Mouse (Mus musculus): ENCODE measurements around the gene Pik3r1.

Gene Pik3r1

GRCm38 (mm10) chr13:101712099-101712498, 55.9 kb downstream of the Pik3r1 start:
- DNase-seq (ENCODE audit: low spot score in 2 of 2): no peak

DNA sequence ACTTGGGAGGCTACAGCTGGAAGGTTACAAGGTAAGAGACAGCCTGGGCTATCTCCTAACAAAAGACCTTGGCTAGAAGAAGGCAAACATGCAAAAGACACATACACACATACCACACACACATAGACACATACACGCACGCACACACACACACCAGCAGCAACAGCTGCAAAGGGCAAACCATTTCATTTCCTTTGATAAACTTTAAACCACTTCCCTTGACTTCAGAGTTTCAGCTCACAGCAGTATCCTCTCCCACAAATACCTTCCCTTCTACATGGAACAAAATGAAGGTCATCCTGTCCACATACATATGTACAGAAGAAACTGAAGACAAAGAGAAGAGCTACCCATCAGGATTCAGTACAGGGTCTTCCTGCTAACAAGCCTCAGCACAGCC, 56.7 kb downstream of the Pik3r1 start:
- no peak for DNase-seq (ENCODE audit: low spot score in 2 of 2)

GRCm38 (mm10) chr13:101709788-101710187, 58.2 kb downstream of the Pik3r1 start:
- no peak for DNase-seq (ENCODE audit: low spot score in 2 of 2)

DNA sequence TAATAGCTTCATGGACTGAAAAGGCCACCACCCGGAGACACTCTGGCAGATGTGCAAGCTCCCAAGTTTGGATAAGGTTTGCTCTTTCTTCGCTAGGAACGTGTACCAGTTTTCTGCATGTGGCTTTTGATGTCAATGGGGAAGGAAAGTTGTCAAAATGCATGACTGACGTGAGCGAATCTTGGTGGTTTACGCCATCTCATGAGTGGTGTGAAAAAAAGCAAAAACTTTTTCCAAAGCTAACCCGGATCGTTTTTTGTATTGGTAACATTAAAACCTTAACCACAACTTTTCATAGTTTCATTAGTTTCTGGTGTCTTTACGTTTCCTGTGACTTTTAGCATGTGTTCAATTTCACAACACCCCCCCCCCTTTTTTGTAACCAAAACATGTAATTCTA, 60.8 kb downstream of the Pik3r1 start:
- no peak for DNase-seq (ENCODE audit: low spot score in 2 of 2)

DNA sequence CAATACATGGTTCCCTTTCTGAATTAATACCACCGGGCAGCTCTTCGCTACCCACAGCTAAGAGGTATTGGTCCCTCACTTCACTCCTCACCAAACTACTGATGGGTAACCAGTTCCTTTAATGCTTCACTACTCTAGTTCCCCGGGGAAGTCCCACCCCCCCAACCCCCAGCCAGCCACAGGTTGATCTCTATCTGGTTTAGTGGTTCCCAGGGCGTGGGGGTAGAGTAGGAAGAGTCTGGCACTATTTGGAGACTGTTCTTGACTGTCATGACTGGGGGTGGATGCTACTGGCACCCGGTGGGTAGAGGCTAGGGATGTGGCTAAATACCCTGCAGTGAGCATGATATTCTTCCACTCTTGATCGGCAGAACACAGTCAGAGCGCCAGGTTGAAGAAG, 61.6 kb downstream of the Pik3r1 start:
- no peak for DNase-seq (ENCODE audit: low spot score in 2 of 2)

GRCm38 (mm10) chr13:101702096-101702775, 65.8 kb downstream of the Pik3r1 start:
- no peak for DNase-seq (ENCODE audit: low spot score in 2 of 2)

DNA sequence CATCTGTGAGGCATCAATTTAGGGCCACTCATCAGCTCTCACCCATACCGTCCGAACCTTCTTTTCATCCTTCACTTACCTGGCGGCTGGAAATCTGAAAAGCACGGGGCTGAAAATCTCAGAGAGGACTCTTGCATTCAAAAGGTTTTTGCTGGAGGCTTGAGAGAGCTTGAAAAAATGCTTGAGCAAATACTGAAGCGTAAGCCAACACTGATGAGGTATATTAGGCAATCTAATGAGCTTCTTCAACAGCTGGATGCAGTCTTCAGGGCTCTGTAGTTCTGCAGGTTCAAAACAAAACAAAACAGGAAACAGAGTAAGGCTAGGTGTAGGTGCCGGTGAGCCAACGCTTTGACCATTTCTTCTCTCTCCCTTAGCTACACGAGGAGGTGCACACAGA, 66.4 kb downstream of the Pik3r1 start:
- no peak for DNase-seq (ENCODE audit: low spot score in 2 of 2)

- DNase-seq (ENCODE audit: low spot score in 2 of 2): no peak
These were observed 68.3 kb downstream of the Pik3r1 start for GRCm38 (mm10) chr13:101699742-101700141.

- no peak for DNase-seq (ENCODE audit: low spot score in 2 of 2)
These were observed 70.1 kb downstream of the Pik3r1 start for GRCm38 (mm10) chr13:101697966-101698365.

DNA sequence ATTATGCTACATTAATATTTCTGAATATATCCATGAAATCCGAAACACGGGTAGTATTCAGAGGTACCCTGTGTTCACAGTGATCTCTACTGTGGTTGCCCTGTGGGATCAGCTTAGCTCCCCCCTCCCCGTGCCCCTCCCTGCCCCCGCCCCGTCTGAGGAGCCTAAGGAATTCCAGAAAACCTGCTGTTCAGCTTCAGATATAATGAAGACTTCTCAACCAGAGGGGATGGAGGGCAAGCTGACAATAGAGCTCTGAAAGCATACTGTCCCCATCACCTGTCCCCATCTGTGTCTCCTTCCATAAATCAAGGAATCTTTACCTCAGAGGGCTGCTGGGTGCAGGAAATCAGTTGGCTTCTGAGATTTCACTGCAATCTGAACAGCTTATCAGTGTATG, 70.6 kb downstream of the Pik3r1 start:
- DNase-seq (ENCODE audit: low spot score in 2 of 2): no peak

DNA sequence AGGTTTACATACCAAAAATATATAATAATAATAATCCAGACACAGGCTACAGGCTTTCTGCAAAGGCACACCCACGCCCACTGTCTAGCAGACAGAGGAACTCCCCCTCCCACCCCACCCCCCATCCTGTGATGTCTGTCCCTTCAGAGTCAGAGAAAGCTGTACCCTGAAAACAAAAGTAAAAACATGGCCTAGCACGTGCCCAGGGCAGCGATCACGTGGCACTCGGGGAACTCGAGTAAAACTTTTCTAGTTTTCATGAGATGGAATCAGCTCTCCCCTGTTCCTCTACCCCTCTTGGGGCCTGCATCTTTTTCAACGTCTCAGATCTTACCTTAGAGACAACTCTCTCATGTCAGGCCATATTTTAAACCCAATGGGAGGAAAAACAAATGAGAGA, 71.2 kb downstream of the Pik3r1 start:
- peak in 1 of 2 experiments; percentile 23 for DNase-seq (ENCODE audit: low spot score in 2 of 2)

GRCm38 (mm10) chr13:101696316-101696715, 71.7 kb downstream of the Pik3r1 start:
- peak; percentile 33 to 34 for DNase-seq (ENCODE audit: low spot score in 2 of 2)

DNA sequence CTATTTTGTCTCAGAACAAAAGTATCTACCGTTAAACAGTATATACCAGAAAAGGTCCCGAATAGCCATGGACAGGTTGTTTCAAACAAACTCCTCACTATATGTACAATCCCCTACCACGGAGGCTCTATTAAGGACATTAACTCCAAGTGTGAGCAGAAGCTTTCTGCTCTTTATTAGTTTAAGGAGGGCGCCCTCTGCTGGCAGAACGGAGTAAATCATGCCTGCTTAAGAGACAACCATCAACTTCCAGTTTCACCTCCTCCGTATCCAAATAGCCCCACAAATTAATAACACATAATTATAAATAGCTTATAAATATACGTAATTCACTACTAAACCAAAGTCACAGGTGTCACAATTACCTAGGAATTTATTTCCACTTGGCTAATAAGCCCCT, 72.1 kb downstream of the Pik3r1 start:
- peak; percentile 58 to 87 for DNase-seq (ENCODE audit: low spot score in 2 of 2)

GRCm38 (mm10) chr13:101694496-101695251, 73.3 kb downstream of the Pik3r1 start:
- peak; percentile 29 to 51 for DNase-seq (ENCODE audit: low spot score in 2 of 2)

DNA sequence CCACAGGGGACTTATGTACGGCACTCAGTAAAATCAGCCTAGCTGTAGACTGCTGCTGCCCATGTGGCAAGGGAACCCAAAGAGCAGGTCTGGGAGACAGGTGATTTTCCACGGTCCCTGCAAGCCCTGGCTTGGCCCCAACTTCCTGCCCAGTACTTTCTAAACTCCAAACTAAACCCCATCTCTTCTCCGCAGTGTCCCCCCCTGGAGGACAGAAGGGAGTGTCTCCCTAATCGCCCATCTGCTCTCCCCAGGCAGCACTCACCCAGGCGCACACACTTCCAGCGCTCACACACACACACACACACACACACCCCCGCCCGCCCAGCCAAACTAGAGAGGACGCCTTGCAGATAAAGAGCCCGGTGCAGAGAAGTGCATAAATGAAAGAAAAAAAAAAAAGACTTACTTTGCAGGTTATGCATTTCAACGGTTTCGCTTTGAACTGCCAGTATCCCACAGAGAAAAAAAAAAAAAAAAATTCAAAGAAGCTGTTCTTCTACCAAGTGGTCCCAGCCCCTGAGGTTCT, 74.0 kb downstream of the Pik3r1 start:
- peak; percentile 42 to 60 for DNase-seq (ENCODE audit: low spot score in 2 of 2)

DNA sequence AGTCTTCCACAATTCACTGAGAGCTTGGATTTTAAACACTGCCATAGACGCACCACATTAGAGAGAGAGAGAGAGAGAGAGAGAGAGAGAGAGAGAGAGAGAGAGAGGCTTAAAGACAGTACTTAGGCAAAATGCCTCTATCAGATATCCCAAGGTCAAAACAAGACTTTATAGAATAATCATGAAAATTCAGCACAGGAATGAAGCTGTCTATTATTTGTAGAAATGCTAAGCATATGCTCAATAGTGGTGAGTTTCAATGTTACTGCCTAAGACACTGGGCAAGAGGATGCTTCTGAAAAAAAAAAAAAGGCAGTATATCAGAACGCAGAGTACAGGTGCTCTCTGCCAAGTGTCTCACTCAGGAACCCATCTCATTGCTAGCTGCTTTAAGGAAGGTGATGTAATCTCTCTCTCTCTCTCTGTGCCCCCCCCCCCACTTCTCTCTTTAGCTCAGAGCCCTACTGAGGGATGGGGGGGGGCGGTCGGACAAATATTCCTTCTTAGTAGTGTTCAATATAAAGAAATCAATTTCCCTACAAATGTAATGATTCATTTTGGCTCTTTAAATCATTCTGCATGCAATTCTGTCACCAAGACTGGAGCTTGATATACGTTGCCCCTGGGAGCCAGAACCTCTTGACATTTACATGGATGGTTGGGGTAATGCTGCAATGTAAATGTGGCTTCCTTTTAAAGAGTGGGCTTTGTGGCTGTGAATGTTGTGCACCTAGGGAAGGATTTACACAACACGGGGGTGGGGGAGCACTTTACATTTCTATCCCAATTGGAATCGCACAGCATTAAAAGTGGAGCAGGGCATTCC, 74.9 kb downstream of the Pik3r1 start:
- no peak for DNase-seq (ENCODE audit: low spot score in 2 of 2)

DNA sequence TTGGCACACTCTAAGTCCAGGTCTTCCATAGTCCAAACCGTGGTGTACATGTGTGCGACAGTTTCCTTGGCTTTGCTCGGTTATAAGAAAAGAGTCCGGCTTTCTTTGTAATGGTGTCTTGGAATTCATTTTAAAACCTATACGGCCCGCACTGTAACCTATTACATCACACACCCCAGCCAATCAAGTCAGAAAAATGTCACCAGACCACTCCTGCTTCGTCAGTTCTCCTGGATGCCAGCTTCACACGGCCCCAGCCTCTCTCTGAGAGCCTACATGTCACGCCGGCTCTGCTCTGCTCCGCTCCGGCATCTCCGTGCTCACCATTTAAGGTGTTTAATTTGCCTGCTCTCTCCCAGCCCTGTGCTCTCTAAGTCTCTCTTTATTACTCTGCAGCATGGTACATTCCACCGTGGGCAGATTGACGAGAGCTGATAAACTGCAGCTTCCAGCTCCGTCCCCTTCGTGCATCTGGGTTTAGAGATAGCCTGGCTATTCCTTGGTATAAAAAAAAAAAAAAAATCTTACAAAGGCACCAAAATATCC, 75.7 kb downstream of the Pik3r1 start:
- DNase-seq (ENCODE audit: low spot score in 2 of 2): no peak

- no peak for DNase-seq (ENCODE audit: low spot score in 2 of 2)
These were observed 76.3 kb downstream of the Pik3r1 start for GRCm38 (mm10) chr13:101691669-101692068.

- DNase-seq (ENCODE audit: low spot score in 2 of 2): no peak
These were observed 76.9 kb downstream of the Pik3r1 start for GRCm38 (mm10) chr13:101690911-101691655.

DNA sequence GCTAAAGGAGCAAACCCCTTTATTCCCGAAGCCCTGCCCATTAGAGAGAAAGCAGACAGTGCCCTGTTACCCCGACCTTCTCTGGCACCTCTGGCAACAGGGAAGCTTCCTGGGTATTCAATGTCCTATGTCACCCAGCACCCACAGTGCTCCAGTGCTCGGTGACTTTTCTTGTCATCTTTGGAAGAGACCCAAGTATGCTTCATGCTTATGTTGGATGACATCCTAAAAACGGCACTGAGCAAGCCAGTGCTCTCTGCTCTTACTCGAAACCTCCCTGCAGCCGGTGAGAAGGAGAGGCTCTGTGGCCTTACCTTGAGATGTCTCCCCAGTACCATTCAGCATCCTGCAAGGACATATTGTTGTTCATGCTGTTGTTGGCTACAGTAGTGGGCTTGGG, 77.8 kb downstream of the Pik3r1 start:
- DNase-seq (ENCODE audit: low spot score in 2 of 2): peak; percentile 54 to 66

- no peak for DNase-seq (ENCODE audit: low spot score in 2 of 2)
These were observed 81.8 kb downstream of the Pik3r1 start for GRCm38 (mm10) chr13:101686256-101686655.

Data from heart, adult 9 months (tissue).